8 mouse cellular contexts compared by ENCODE assay signal in genomic region chr1:133609771-133610502, GRCm38 (mm10). TPM values are rescaled to one million over a fixed set of nuclear protein-coding genes. Genes with fewer than 3 reads are reported as not detected.
DNase-seq lines count a peak whose midpoint lies in the region; ATAC-seq lines count a peak whose summit lies in the region.

Snrpe (minus strand) TSS chr1:133610291.

- no peaks in the 10 kb centered on the region for H3K9me3 ChIP-seq in hindbrain, embryonic 14.5 days (ENCODE audit: control insufficient read depth, low read length)

- H3K9ac ChIP-seq in hindbrain, embryonic 14.5 days = peak within 1 kb of the TSS; percentile 85

- peak within 1 kb of the TSS; percentile 85 for H3K27ac ChIP-seq in hindbrain, embryonic 14.5 days

- peak; percentile 97 for ATAC-seq in hindbrain, embryonic 14.5 days (ENCODE audit: low FRiP score)

- peaks cover 8% of the 10 kb centered on the region for H3K4me1 ChIP-seq in hindbrain, embryonic 14.5 days (replicated peaks; ENCODE audit: control insufficient read depth, insufficient read depth, low read length)

- H3K36me3 ChIP-seq in hindbrain, embryonic 14.5 days (replicated peaks; ENCODE audit: control insufficient read depth, insufficient read depth) = peaks cover 39% of the 10 kb centered on the region

- peak within 1 kb of the TSS; percentile 71 for H3K4me3 ChIP-seq in hindbrain, embryonic 14.5 days (replicated peaks; ENCODE audit: low read length)

- WGBS in hindbrain, embryonic 14.5 days = under 1% methylated on average over 70 of the region's 73 CpGs

- peak within 1 kb of the TSS; percentile 74 for H3K4me2 ChIP-seq in hindbrain, embryonic 14.5 days (replicated peaks)

- H3K27me3 ChIP-seq in hindbrain, embryonic 14.5 days (ENCODE audit: control insufficient read depth, insufficient read depth, low read length) = no peaks in the 10 kb centered on the region

- DNase-seq in R1 (ENCODE audit: low read depth, low spot score) = peak; percentile 99
- peak; percentile 96 to 98 for DNase-seq in cerebellum, postnatal 25 days
- DNase-seq in frontal cortex, postnatal 25 days (ENCODE audit: low spot score in 2 of 2) = peak; percentile 80 to 92
- peak; percentile 99 for DNase-seq in hindbrain, embryonic 14.5 days (ENCODE audit: low spot score)
- DNase-seq in layer of hippocampus, postnatal 36 days = peak; percentile 92
- peak; percentile 97 for DNase-seq in lung, postnatal 36 days
- peak; percentile 99 for DNase-seq in retina, postnatal 1 day
- peak; percentile 92 to 94 for DNase-seq in urinary bladder, adult 18-20 months (ENCODE audit: low spot score in 2 of 2)

RNA-seq across cellular contexts. Expression of gene Snrpe, which starts in this region (rescaled TPM):
- polyA plus RNA-seq in hindbrain, embryonic 14.5 days (2014; fragmentation: Nextera tagmentation; extraction: Ambion mirVana) = 381 and 468 TPM in 2 replicates
- 10 to 100 TPM; 66.6 to 72.0 TPM for total RNA-seq in layer of hippocampus, postnatal 36 days (2021)

Comparison
In these comparisons a context has a peak if more than half of its experiments do, and no peak if none do; other contexts are left out.
1. Peak in every context shown above with its lines: DNase-seq, ATAC-seq, H3K4me3 ChIP-seq and H3K27ac ChIP-seq.